Mouse (Mus musculus) embryonic fibroblast, embryonic 13.5 days (primary cell): Measurements from ENCODE around the gene Wnt3a.

Experiments used
- CTCF ChIP-seq: IDR thresholded peaks from 2 replicates; pipeline ENCODE4 v1.5.1; 2011; ENCODE audit warnings: mild to moderate bottlenecking, control low read depth, low read length, moderate library complexity, borderline replicate concordance; ENCODE audit not compliant: insufficient read depth
- POLR2A ChIP-seq: IDR thresholded peaks from 2 replicates; pipeline ENCODE4 v1.6.1; 2011; ENCODE audit warnings: low read depth, mild to moderate bottlenecking, control low read depth, low read length, moderate library complexity

DNA sequence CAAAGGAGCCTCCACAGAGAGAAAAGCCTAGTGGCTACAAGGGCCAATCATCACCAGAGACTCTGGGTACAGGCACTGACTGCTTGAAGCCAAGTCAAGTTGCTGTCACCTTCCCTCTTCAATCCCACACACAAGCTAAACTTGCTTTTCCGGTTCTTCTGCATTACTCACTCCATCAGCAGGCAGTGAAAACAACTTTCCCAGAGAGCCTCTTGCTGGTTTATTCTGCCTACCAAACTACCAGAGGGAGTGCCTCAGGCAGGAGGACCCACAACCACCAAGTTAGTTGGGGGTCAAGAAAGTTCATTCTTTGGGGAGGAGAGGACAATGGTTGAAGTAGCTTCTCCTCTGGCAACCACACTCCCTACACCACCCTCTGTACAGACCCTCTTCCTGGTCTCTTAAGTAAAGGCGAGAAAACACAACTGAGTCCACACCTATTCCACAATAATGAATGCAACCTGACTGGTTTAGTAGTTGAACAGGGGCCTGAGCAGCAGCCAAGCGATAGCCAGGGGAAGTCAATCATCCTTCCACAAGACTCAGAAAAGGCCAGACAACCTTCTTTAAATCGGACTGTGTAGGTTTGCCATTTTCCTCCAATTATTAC, 72.1 kb downstream of the Wnt3a start:
- TF ChIP-seq POLR2A (no peak), CTCF (no peak)
